Mouse (Mus musculus): Measurements from ENCODE around the gene Ndrg2.

- no peak for TF ChIP-seq POLR2A (IDR thresholded peaks at IDR 0.05; ENCODE audit: borderline replicate concordance, extremely low read depth, low read depth, low read length)
- TF ChIP-seq CTCF (IDR thresholded peaks at IDR 0.05; ENCODE audit: insufficient read depth, low read length) = no peak
Observed at GRCm38 (mm10) chr14:51942236-51942635, 28.3 kb upstream of the Ndrg2 start.
